Comparison of ENCODE assay signal across 14 mouse cellular contexts in genomic region chr8:8258231-8258638, GRCm38 (mm10).
A peak's percentile ranks its signal among the peaks of the same experiment; 100 is the strongest.
DNase-seq lines count a peak whose midpoint lies in the region; ATAC-seq and TF ChIP-seq lines count a peak whose summit lies in the region.
"Had no signal": no experiment of that assay in that cellular context is flagged by ENCODE, and none has a peak within 500 bp of the region (broad histone marks: within the 10 kb centered on the region; RNA-seq: fewer than 3 reads in every experiment).

No protein-coding gene starts in this region.

- no peaks in the 10 kb centered on the region for H3K36me3 ChIP-seq in kidney, embryonic 14.5 days (ENCODE audit: control insufficient read depth, insufficient read depth, low read length)
- no peaks in the 10 kb centered on the region for H3K36me3 ChIP-seq in embryonic facial prominence, embryonic 10.5 days (replicated peaks)
- no peaks in the 10 kb centered on the region for H3K36me3 ChIP-seq in hindbrain, embryonic 13.5 days
- H3K36me3 ChIP-seq in midbrain, postnatal 0 days (ENCODE audit: insufficient read depth, low read length): no peaks in the 10 kb centered on the region
- H3K36me3 ChIP-seq: liver, embryonic 12.5 days had no signal

- TF ChIP-seq CTCF in midbrain, postnatal 0 days (IDR thresholded peaks at IDR 0.05): no peak

- DNase-seq in kidney, postnatal 10 days: peak; percentile 13
- DNase-seq in embryonic facial prominence, embryonic 10.5 days (ENCODE audit: low spot score): peak; percentile 59
- DNase-seq in midbrain, postnatal 0 days (ENCODE audit: low spot score): peak; percentile 26
- no peak for DNase-seq in right cerebral cortex, postnatal 25 days
- DNase-seq in gastrocnemius, postnatal 25 days: no peak
- DNase-seq: kidney, postnatal 14 days; spleen, adult 18-20 months; thymus, postnatal 36 days had no signal

- no peak overlapping the region for H3K27ac ChIP-seq in kidney, embryonic 14.5 days (ENCODE audit: low read depth, low read length)
- H3K27ac ChIP-seq in embryonic facial prominence, embryonic 10.5 days (replicated peaks): peak overlapping the region; percentile 80
- no peak overlapping the region for H3K27ac ChIP-seq in hindbrain, embryonic 13.5 days
- no peak overlapping the region for H3K27ac ChIP-seq in midbrain, postnatal 0 days (ENCODE audit: low read depth, low read length)
- H3K27ac ChIP-seq: liver, embryonic 12.5 days had no signal

- WGBS in kidney, embryonic 14.5 days: 28% methylated on average over 9 of the region's 9 CpGs
- 7% methylated on average over 9 of the region's 9 CpGs for WGBS in embryonic facial prominence, embryonic 10.5 days
- WGBS in hindbrain, embryonic 13.5 days: 4% methylated on average over 9 of the region's 9 CpGs
- 9% methylated on average over 9 of the region's 9 CpGs for WGBS in midbrain, postnatal 0 days

- H3K4me3 ChIP-seq in kidney, embryonic 14.5 days (ENCODE audit: low read length): no peak overlapping the region
- peak overlapping the region; percentile 29; the same call in 1 of the 2 replicates for H3K4me3 ChIP-seq in embryonic facial prominence, embryonic 10.5 days
- no peak overlapping the region for H3K4me3 ChIP-seq in hindbrain, embryonic 13.5 days
- no peak overlapping the region for H3K4me3 ChIP-seq in midbrain, postnatal 0 days (ENCODE audit: low read depth, low read length)
- H3K4me3 ChIP-seq: liver, embryonic 12.5 days had no signal

- ATAC-seq in kidney, embryonic 14.5 days (ENCODE audit: low FRiP score, low TSS enrichment): no peak
- 0 out of 2 replicates have a peak, but pooled peaks have one; percentile 28 for ATAC-seq in hindbrain, embryonic 13.5 days (ENCODE audit: low FRiP score)
- ATAC-seq in midbrain, postnatal 0 days (ENCODE audit: low FRiP score): no peak
- no peak for ATAC-seq in erythroid progenitor cell, adult 5-6 weeks (replicated peaks; ENCODE audit: low FRiP score, poor library complexity, severe bottlenecking)
- ATAC-seq: activated CD4-positive, CD25-positive, alpha-beta regulatory T cell, adult 4 months; liver, embryonic 12.5 days had no signal

- H3K9ac ChIP-seq in kidney, embryonic 14.5 days (ENCODE audit: low read depth, low read length): no peak overlapping the region
- no peak overlapping the region for H3K9ac ChIP-seq in hindbrain, embryonic 13.5 days
- no peak overlapping the region for H3K9ac ChIP-seq in midbrain, postnatal 0 days (replicated peaks; ENCODE audit: low read length, poor library complexity, severe bottlenecking)
- H3K9ac ChIP-seq: liver, embryonic 12.5 days had no signal

- H3K4me2 ChIP-seq in kidney, embryonic 14.5 days (replicated peaks; ENCODE audit: low read depth, low read length): no peak overlapping the region
- H3K4me2 ChIP-seq in hindbrain, embryonic 13.5 days: peak overlapping the region; percentile 30
- H3K4me2 ChIP-seq in midbrain, postnatal 0 days (ENCODE audit: low read depth, low read length, poor library complexity, severe bottlenecking): no peak overlapping the region
- H3K4me2 ChIP-seq: liver, embryonic 12.5 days had no signal

- no peaks in the 10 kb centered on the region for H3K4me1 ChIP-seq in kidney, embryonic 14.5 days (ENCODE audit: control insufficient read depth, insufficient read depth, low read length)
- H3K4me1 ChIP-seq in embryonic facial prominence, embryonic 10.5 days: peaks cover 31% of the 10 kb centered on the region
- H3K4me1 ChIP-seq in hindbrain, embryonic 13.5 days (replicated peaks): peaks cover 4% of the 10 kb centered on the region
- H3K4me1 ChIP-seq in midbrain, postnatal 0 days (ENCODE audit: insufficient read depth, low read length): no peaks in the 10 kb centered on the region
- H3K4me1 ChIP-seq: liver, embryonic 12.5 days had no signal

- no peaks in the 10 kb centered on the region for H3K27me3 ChIP-seq in kidney, embryonic 14.5 days (ENCODE audit: control insufficient read depth, insufficient read depth, low read length)
- H3K27me3 ChIP-seq in embryonic facial prominence, embryonic 10.5 days (replicated peaks; ENCODE audit: low read depth, poor library complexity, severe bottlenecking): no peaks in the 10 kb centered on the region
- H3K27me3 ChIP-seq in hindbrain, embryonic 13.5 days: no peaks in the 10 kb centered on the region
- no peaks in the 10 kb centered on the region for H3K27me3 ChIP-seq in midbrain, postnatal 0 days (ENCODE audit: insufficient read depth, low read length)
- H3K27me3 ChIP-seq: CH12.LX; liver, embryonic 12.5 days had no signal

- H3K9me3 ChIP-seq in kidney, embryonic 14.5 days (ENCODE audit: control insufficient read depth, low read length): no peaks in the 10 kb centered on the region
- H3K9me3 ChIP-seq in embryonic facial prominence, embryonic 10.5 days: no peaks in the 10 kb centered on the region
- no peaks in the 10 kb centered on the region for H3K9me3 ChIP-seq in hindbrain, embryonic 13.5 days
- no peaks in the 10 kb centered on the region for H3K9me3 ChIP-seq in midbrain, postnatal 0 days (ENCODE audit: low read length)
- H3K9me3 ChIP-seq: liver, embryonic 12.5 days had no signal

Comparison
In these comparisons a context has a peak if more than half of its experiments do, and no peak if none do; other contexts are left out.
1. DNase-seq: peak in kidney, postnatal 10 days (single experiment), embryonic facial prominence, embryonic 10.5 days (single experiment) and midbrain, postnatal 0 days (single experiment); none in right cerebral cortex, postnatal 25 days (single experiment) and gastrocnemius, postnatal 25 days (single experiment).